Mouse (Mus musculus) regulatory T cell (primary cell): ENCODE measurements at regions not wholly inside any gene's neighbourhood (a gene's known extent, or its start where the extent isn't known, plus 50 kb on each side); places are given as distances from the start of the nearest gene placed in this dataset.

ENCODE experiments used
- in situ Hi-C: fragments of 300-600 bp; cut with MboI, MseI; formaldehyde crosslinking; loops from one replicate; pipeline ENCODE4 v1.15.1; 2025; ENCODE audit warnings: high pct_unique_total_duplicates

- in situ Hi-C loops, result no loop called here
Observed at GRCm38 (mm10) chr7:123896759-123897444, 85.8 kb upstream of the Hs3st4 start.

GRCm38 (mm10) chr7:123907946-123908840 is 74.5 kb upstream of the Hs3st4 start:
- in situ Hi-C loops, result no loop called here

GRCm38 (mm10) chr7:123921461-123921860 is 61.2 kb upstream of the Hs3st4 start:
- in situ Hi-C loops, result loop anchor here (10.0 kb wide), 1 partner anchor 1083 kb away; no protein-coding TSS in a partner anchor

GRCm38 (mm10) chr7:123932486-123932885 is 50.2 kb upstream of the Hs3st4 start:
- in situ Hi-C loops, result no loop called here
